Mouse (Mus musculus): ENCODE results near the gene Fhdc1.

GRCm38 (mm10) chr3:84492148-84492547, 11.9 kb upstream of the Fhdc1 start:
- TF ChIP-seq POLR2A (IDR thresholded peaks at IDR 0.05; ENCODE audit: borderline replicate concordance, low read depth, low read length) (no peak), CTCF (IDR thresholded peaks at IDR 0.05; ENCODE audit: low read depth, low read length) (no peak)

All from bone marrow macrophage, adult 2 months (primary cell).